Mouse (Mus musculus) midbrain, embryonic 12.5 days (tissue): ENCODE measurements around the gene Pigp. TPM values are rescaled to one million over a fixed set of nuclear protein-coding genes. Genes with fewer than 3 reads are reported as not detected.
A peak's percentile ranks its signal among the peaks of the same experiment; 100 is the strongest.

Experiments used
- ATAC-seq: fragments of 200-750 bp; cut with Nextera tagmentation; 2 replicates; pipeline ENCODE4 v1.8.0; 2017; ENCODE audit warnings: low read depth, moderate TSS enrichment, moderate library complexity; ENCODE audit not compliant: low FRiP score
- H3K27ac ChIP-seq: fragments of 300-500 bp; sonication (generic); replicated peaks from 2 replicates; pipeline ENCODE4 v1.5.1; 2016; ENCODE audit warnings: mild to moderate bottlenecking
- H3K27me3 ChIP-seq: fragments of 300-500 bp; sonication (generic); 2 replicates; pipeline ENCODE4 v1.6.1; 2016; ENCODE audit warnings: mild to moderate bottlenecking
- H3K36me3 ChIP-seq: fragments of 300-500 bp; sonication (generic); 2 replicates; pipeline ENCODE4 v1.6.1; 2016
- H3K4me1 ChIP-seq: fragments of 300-500 bp; sonication (generic); 2 replicates; pipeline ENCODE4 v1.6.1; 2016
- H3K4me2 ChIP-seq: fragments of 300-500 bp; sonication (generic); replicated peaks from 2 replicates; pipeline ENCODE4 v1.6.1; 2016; ENCODE audit warnings: mild to moderate bottlenecking, moderate library complexity
- H3K4me3 ChIP-seq: fragments of 300-500 bp; sonication (generic); 2 replicates; pipeline ENCODE4 v1.5.1; 2016; ENCODE audit warnings: mild to moderate bottlenecking
- H3K9ac ChIP-seq: fragments of 300-500 bp; sonication (generic); replicated peaks from 2 replicates; pipeline ENCODE4 v1.6.1; 2016; ENCODE audit warnings: mild to moderate bottlenecking, moderate library complexity
- H3K9me3 ChIP-seq: fragments of 300-500 bp; sonication (generic); 2 replicates; pipeline ENCODE4 v1.6.1; 2016; ENCODE audit warnings: mild to moderate bottlenecking
- WGBS: fragments of 180-500 bp; shearing (Covaris S2); methylation state at CpG from one replicate; pipeline ENCODE4 v1.1.7; 2016; 5-methylcytosine and 5-hydroxymethylcytosine counted together
- polyA plus RNA-seq: library from polyadenylated mRNA; unstranded; fragments of >200 nt; fragmentation: Nextera tagmentation; extraction: Ambion mirVana; gene quantifications from 2 replicates; pipeline ENCODE4 v1.2.1, GENCODE M21; 2016

Gene Pigp
- polyA plus RNA-seq, 1 experiment from 2014 or later, result 124 TPM

DNA sequence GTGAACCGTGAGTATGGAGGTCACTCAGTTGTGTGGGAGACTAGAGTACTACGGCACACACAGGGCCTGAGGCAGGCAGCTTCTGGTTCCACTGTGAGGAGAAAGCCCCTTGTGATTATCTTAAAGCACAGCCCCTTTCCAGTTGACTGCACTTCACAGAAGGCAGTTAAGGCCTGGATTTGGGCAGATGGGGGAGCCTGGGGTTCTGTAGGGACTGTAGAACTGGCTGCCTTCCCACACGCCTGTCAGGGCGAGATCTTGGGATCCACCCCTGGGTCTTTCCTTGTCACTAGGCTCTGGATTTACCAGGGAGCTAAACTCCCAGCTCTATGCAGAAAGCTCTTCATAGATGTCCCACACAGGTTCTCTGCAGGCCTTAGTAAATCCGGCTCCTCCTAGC is 41.2 kb downstream of the Pigp start:
- no peak for ATAC-seq
- H3K36me3 ChIP-seq, result no peaks in the 10 kb centered on the region
- H3K9ac ChIP-seq, result no peak overlapping the region
- no peak overlapping the region for H3K27ac ChIP-seq
- peaks cover 46% of the 10 kb centered on the region for H3K27me3 ChIP-seq
- no peaks in the 10 kb centered on the region for H3K9me3 ChIP-seq
- WGBS, result 38% methylated on average over 5 of the region's 5 CpGs
- H3K4me3 ChIP-seq, result no peak overlapping the region
- H3K4me1 ChIP-seq, result peaks cover 28% of the 10 kb centered on the region
- no peak overlapping the region for H3K4me2 ChIP-seq

DNA sequence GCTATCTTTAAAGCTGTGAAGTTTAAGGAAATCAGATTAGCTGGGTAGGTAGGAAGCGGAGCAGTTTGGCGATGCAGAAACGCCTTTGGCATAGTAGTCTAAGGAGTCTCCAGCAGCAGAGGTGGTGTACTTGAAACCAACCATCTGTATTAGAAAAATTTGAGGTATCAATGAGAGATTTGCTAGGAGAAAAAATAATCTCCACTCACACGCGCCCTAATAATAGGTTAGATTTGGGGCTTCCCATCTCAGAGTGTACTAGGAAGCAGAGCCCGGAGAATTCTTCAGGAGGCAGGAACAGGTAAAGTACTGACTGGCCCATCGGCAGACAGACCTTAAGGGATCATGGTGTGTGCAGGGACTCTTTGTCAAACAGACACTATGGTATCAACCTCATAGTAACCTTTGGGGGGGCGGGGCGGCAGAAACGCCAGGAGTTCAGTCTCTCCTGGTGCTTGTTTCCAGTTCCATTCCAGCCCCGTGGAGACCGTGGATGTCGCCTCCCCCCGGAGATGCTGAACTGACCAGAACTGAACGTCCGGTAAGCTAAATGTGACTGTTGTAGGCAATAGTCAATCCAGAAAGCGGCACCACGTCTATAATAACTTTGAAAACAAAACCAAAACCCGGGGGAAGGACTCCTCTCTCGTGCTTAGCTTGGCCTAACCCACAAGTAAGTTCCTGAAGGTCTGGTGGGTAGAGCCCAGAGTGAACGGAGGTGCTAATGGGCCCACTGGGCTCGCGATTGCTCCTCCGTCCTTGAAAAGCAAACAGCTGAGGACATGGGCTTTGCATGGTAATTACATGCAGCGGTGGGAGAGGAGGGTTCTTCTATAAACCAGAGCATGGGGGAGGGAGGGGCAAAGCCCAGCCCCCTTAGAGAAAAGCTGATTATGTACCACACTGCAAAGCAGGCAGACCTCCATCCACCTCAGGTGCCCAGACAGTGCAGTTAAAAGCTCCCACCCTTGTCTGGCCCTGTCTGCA is 42.5 kb downstream of the Pigp start:
- H3K4me1 ChIP-seq, result peaks cover 28% of the 10 kb centered on the region
- peak overlapping the region; percentile 25; the same call in 1 of the 2 replicates for H3K27ac ChIP-seq
- no peaks in the 10 kb centered on the region for H3K9me3 ChIP-seq
- 4% methylated on average over 25 of the region's 25 CpGs for WGBS
- no peak overlapping the region; the same call in 1 of the 2 replicates for H3K9ac ChIP-seq
- H3K4me3 ChIP-seq, result peak overlapping the region; percentile 46
- peaks cover 49% of the 10 kb centered on the region for H3K27me3 ChIP-seq
- peak; percentile 55 for ATAC-seq
- H3K36me3 ChIP-seq, result no peaks in the 10 kb centered on the region
- H3K4me2 ChIP-seq, result peak overlapping the region; percentile 70

DNA sequence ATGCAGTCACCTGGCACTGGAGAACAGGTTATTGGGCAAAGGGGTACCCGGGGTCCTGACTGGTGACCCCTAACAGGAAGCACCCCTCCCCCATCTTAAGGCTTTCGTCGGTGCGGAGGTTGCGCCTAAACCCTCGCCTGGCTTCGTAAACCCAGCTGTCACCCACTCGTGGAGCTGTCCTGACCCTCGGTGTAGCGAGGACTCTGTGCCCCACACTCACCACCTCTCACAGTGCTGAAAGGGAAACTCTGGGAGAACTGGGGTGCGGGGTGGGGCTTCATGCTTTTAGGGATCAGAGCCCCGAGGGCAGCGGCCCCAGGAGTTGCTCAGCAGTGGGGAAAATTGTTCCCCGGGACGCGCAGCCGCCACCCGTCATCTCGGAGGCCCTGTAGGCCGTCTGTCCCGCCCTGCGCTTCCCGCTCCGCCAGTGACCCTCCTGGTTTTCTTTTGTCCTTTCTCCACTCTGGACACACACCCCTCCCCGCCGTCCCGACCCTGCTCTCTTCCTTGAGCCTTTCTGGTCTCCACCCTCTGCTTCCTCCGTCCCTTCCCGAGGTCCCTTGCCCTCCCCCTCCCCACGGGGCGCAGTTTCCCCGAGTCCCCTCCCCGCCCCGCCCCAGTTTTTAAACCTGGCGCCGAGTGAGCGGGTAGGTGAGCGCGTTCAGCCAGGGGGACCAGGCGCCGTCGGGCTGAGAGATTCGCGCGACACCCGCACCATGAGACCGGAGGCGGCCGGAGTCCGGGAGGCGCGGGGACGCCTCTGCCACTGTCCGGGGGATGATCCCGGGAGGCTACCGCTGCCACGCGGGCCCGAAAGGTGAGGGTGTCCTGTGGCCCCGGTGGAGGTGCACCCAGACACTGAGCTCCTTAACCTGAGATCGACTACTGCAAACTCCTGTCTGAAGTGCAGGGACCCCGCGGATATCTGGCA is 43.6 kb downstream of the Pigp start, which contains the start of gene Ripply3:
TSS of gene Ripply3 (plus strand) at position 640 of the 931 bp plus-strand sequence.
- Histone ChIP-seq H3K9me3 (no peaks in the 10 kb centered on the region), H3K4me2 (peak within 1 kb of the TSS; percentile 70), H3K27me3 (peaks cover 49% of the 10 kb centered on the region), H3K27ac (peak within 1 kb of the TSS; percentile 25; the same call in 1 of the 2 replicates), H3K9ac (peak within 1 kb of the TSS; percentile 43), H3K36me3 (no peaks in the 10 kb centered on the region), H3K4me1 (peaks cover 28% of the 10 kb centered on the region), H3K4me3 (peak within 1 kb of the TSS; percentile 46)
- WGBS, result 1% methylated on average over 63 of the region's 63 CpGs
- ATAC-seq, result peak; percentile 48; the same call in 1 of the 2 replicates

DNA sequence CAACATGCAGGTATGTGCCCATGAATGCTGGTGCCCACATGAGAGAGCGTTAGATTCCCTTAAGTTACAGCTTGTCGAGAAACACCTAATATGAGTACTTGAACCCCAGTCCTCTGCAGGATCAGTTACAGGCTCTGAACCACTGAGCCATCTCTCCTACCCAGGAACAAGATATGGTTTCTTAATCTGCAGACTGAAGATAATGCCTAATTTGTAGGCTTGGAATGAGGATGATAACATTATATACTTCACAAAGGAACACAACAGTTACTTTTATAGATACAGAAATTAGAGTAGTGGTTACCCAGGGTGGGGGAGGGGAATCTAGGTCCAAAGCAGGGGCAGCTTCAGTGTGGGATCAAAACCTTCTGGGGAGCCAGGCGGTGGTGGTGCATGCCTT is 45.6 kb downstream of the Pigp start:
- ATAC-seq, result no peak
- Histone ChIP-seq H3K4me1 (peaks cover 28% of the 10 kb centered on the region), H3K9me3 (no peaks in the 10 kb centered on the region), H3K27me3 (peaks cover 49% of the 10 kb centered on the region), H3K4me2 (no peak overlapping the region), H3K27ac (no peak overlapping the region), H3K9ac (no peak overlapping the region), H3K4me3 (no peak overlapping the region), H3K36me3 (no peaks in the 10 kb centered on the region)
- 93% methylated on average over 3 of the region's 3 CpGs for WGBS

DNA sequence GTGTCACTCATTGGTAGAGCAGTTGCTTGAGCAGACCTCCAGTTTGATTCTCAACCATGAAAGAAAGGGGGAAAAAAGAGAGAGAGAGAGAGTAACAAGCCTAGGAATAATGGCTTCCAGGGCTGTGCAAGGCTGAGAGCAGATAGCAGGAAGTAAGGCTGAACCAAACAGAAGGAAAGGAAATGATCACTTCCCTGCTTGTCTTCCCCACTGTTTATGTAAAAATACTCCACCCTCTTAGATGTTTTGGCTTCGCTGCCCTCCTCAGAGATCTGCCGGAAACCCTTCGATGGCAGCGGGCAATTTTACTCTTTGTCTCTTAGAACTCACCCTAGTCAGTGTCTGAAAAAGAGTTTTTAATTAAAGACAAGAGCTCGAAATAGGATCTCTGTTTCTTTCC is 48.0 kb downstream of the Pigp start:
- no peak overlapping the region for H3K9ac ChIP-seq
- no peaks in the 10 kb centered on the region for H3K36me3 ChIP-seq
- WGBS, result 67% methylated on average over 5 of the region's 5 CpGs
- H3K4me2 ChIP-seq, result no peak overlapping the region
- no peak overlapping the region for H3K27ac ChIP-seq
- H3K9me3 ChIP-seq, result no peaks in the 10 kb centered on the region
- peaks cover 11% of the 10 kb centered on the region for H3K4me1 ChIP-seq
- H3K4me3 ChIP-seq, result no peak overlapping the region
- peaks cover 31% of the 10 kb centered on the region for H3K27me3 ChIP-seq
- ATAC-seq, result no peak

DNA sequence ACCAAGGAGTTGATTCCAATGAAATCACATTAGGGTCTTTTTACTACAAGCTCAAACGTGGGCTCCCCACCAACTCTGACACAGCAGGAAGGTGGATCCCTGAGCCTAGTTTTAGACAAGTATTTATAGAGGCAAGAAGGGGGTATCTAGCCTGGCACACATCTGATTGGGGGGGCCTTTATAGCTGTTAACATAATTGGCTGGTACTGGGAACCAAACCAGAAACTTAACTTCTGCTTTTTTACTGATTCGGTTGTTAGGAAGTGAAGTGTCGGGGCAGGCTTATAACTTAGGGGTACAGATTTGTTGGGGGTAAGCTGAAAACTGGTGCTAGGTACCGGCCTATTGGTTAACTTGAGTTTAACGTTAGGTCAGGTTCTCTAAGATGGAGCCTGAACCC is 51.4 kb downstream of the Pigp start:
- H3K27me3 ChIP-seq, result peaks cover 7% of the 10 kb centered on the region
- no peaks in the 10 kb centered on the region for H3K4me1 ChIP-seq
- WGBS, result 82% methylated on average over 5 of the region's 5 CpGs
- no peak overlapping the region for H3K4me3 ChIP-seq
- H3K4me2 ChIP-seq, result no peak overlapping the region
- no peaks in the 10 kb centered on the region for H3K9me3 ChIP-seq
- H3K36me3 ChIP-seq, result no peaks in the 10 kb centered on the region
- H3K27ac ChIP-seq, result no peak overlapping the region
- no peak for ATAC-seq
- no peak overlapping the region for H3K9ac ChIP-seq

DNA sequence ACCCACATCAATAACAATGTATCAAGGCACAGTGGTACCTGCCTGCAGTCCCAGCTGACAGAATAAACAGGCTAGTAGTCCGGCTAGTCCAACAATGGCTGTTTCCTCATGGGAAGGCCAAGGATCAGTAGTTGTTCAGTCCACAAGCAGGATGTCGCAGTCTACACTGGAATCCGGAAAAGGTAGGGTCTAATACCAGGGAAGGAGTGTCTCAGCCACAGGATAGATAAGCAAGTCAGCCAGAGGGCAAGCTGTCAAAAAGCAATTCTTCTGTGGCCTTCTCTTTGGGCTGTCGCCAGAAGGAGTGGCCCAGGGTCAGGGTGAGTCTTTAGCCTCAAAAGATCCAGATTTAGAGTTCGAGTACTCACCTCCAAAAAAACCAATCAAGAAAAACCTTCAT is 53.9 kb downstream of the Pigp start:
- Histone ChIP-seq H3K9me3 (no peaks in the 10 kb centered on the region), H3K27ac (no peak overlapping the region), H3K4me3 (no peak overlapping the region), H3K9ac (no peak overlapping the region), H3K27me3 (peaks cover 8% of the 10 kb centered on the region; the same call in 1 of the 2 replicates), H3K4me1 (peaks cover 5% of the 10 kb centered on the region), H3K4me2 (no peak overlapping the region), H3K36me3 (no peaks in the 10 kb centered on the region)
- WGBS, result 78% methylated on average over 5 of the region's 5 CpGs
- no peak for ATAC-seq

DNA sequence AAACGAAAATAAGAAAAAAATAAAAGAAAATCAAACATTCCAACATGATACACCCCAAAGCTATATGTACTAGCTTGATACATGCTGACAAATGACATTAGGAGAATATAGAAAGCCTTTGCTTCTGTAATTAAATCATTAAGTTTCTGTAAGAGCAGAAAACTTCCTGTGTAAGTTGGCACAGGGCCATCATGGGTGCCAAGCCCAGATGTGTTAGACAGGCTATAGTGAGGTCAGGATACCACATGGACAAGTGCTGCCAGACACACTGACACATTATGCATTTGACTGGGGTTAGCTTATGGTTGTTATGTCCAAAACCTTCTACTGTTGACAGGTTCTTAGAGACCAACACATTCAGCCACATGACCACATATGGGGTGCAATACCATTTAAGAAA is 56.4 kb downstream of the Pigp start:
- H3K27me3 ChIP-seq, result peaks cover 8% of the 10 kb centered on the region; the same call in 1 of the 2 replicates
- H3K9ac ChIP-seq, result no peak overlapping the region
- H3K9me3 ChIP-seq, result no peaks in the 10 kb centered on the region
- no peaks in the 10 kb centered on the region for H3K36me3 ChIP-seq
- no peak overlapping the region for H3K4me2 ChIP-seq
- H3K4me1 ChIP-seq, result peaks cover 15% of the 10 kb centered on the region
- WGBS, result 55% methylated on average over 1 of the region's 1 CpGs
- ATAC-seq, result no peak
- H3K27ac ChIP-seq, result no peak overlapping the region
- no peak overlapping the region for H3K4me3 ChIP-seq

DNA sequence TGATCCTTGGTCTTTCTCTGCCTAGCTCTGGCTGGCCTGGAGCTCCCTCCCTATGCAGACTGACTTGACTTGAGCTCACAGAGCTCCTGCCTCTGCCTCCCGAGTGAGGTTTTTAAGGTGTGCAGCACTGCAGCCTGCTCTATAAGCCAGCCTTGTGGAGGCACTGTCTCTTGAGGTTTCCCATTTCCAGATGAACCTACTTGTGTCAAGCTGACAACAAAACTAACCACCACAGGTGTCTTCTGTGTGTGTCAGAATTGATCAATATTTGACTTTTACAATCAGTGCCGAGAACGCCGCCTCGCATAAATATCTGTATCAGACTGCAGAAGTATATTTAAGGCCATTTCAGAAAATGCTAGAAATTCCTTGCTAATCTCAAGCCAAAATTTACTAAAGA is 57.0 kb downstream of the Pigp start:
- H3K9ac ChIP-seq, result no peak overlapping the region
- no peak for ATAC-seq
- H3K27ac ChIP-seq, result no peak overlapping the region
- WGBS, result 87% methylated on average over 5 of the region's 5 CpGs
- no peaks in the 10 kb centered on the region for H3K9me3 ChIP-seq
- H3K36me3 ChIP-seq, result no peaks in the 10 kb centered on the region
- H3K4me3 ChIP-seq, result no peak overlapping the region
- peaks cover 8% of the 10 kb centered on the region; the same call in 1 of the 2 replicates for H3K27me3 ChIP-seq
- peaks cover 15% of the 10 kb centered on the region for H3K4me1 ChIP-seq
- H3K4me2 ChIP-seq, result no peak overlapping the region

DNA sequence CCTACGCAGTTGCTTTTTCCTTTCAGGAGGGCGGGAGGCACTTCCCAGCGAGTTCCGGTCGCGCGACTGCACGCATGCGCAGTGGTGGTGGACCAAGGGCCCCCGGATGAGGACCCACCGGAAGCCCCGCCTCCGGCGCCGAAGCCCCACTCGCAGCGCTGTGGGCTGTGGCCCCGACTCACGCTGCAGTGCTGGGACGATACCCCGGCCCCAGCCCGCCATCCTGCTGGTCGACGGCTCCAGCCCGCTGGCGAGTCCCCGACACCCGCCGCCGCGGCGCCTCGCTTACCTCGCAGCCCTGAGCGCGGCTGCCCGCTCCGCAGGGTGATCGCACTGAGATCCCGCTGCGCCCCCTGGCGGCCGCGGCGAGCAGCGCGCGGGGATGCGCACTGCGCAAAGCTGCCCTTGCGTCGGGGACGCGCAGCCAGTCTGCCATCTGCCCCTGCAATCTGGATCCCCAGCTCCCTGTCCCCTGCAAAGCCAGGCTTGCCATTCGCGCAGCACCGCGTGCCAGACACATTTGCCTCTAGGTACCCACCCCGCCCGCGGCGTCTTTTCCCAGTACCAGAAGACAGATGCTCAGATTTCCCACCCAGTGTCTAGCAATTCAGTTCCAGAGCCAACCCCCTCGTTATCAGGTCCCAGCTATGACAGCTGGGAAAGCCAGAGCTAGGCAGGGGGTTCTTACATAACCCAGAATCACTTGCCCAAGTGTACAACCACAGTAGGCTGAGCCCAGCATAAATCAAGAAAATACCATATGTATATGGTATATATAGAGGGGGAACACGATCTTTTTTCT is 58.2 kb downstream of the Pigp start, which contains the start of gene Hlcs:
TSS of gene Hlcs (minus strand) at position 343 of the 802 bp plus-strand sequence.
- Histone ChIP-seq H3K4me3 (peak within 1 kb of the TSS; percentile 69), H3K27ac (peak within 1 kb of the TSS; percentile 99), H3K9ac (peak within 1 kb of the TSS; percentile 89), H3K4me2 (peak within 1 kb of the TSS; percentile 61), H3K27me3 (peaks cover 8% of the 10 kb centered on the region; the same call in 1 of the 2 replicates), H3K36me3 (no peaks in the 10 kb centered on the region), H3K9me3 (no peaks in the 10 kb centered on the region), H3K4me1 (peaks cover 15% of the 10 kb centered on the region)
- peak; percentile 87 for ATAC-seq
- WGBS, result under 1% methylated on average over 64 of the region's 64 CpGs

DNA sequence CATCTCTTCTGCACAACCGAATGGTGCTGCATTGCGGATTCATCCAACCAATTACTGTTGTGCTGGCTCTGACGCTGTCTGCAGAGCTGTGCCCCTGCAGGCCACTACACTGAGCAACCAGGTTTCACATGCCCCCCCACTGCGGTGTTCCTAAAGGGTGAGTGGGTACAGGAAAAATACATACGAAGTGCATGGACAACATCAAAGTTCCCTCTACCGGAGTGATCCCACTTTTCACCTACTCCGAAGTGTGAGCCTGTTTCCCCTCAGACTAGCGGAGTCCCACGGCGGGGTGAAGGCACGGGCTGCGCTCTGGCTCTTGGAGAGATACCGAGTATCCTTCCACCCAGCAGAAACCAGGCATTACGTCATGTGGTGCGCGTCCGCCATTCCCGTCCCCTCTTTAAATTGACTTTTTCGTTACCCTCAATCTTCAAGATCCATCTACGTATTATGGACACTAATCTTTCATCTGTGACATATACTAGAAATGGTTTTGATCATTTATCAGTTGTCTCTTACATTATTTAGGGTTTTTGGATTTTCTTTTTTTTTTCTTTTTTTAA is 58.9 kb downstream of the Pigp start:
- Histone ChIP-seq H3K36me3 (no peaks in the 10 kb centered on the region), H3K27ac (peak overlapping the region; percentile 99), H3K4me3 (peak overlapping the region; percentile 69), H3K4me2 (peak overlapping the region; percentile 61), H3K27me3 (peaks cover 8% of the 10 kb centered on the region; the same call in 1 of the 2 replicates), H3K9me3 (no peaks in the 10 kb centered on the region), H3K4me1 (peaks cover 20% of the 10 kb centered on the region), H3K9ac (peak overlapping the region; percentile 89)
- ATAC-seq, result peak; percentile 91
- under 1% methylated on average over 20 of the region's 20 CpGs for WGBS
